Mouse (Mus musculus) olfactory bulb, adult 2 months (tissue): ENCODE results near the gene Sema3e.

Source experiments
- CTCF ChIP-seq: fragments of 200-500 bp; IDR thresholded peaks from 2 replicates; pipeline ENCODE4 v1.5.1; 2012; ENCODE audit warnings: low read depth, mild to moderate bottlenecking, low read length, moderate library complexity; ENCODE audit not compliant: insufficient read depth
- POLR2A ChIP-seq: fragments of 200-500 bp; IDR thresholded peaks from 2 replicates; pipeline ENCODE4 v1.6.1; 2012; ENCODE audit warnings: mild to moderate bottlenecking, low read depth, low read length, moderate library complexity; ENCODE audit not compliant: insufficient read depth

GRCm38 (mm10) chr5:14180571-14180970 is 155.5 kb downstream of the Sema3e start:
- TF ChIP-seq CTCF (no peak), POLR2A (no peak)
